Mouse (Mus musculus) testis, adult 2 months (tissue): ENCODE results near the gene Hipk1. TPM values are rescaled to one million over a fixed set of nuclear protein-coding genes. Genes with fewer than 3 reads are reported as not detected.

ENCODE experiments used
- H3K27ac ChIP-seq: fragments of 200-500 bp; 2 replicates; pipeline ENCODE4 v1.5.1; 2012; ENCODE audit warnings: low read depth, low read length; ENCODE audit not compliant: control insufficient read depth, insufficient read depth
- H3K27me3 ChIP-seq: fragments of 200-500 bp; 2 replicates; pipeline ENCODE4 v1.6.1; 2012; ENCODE audit warnings: mild to moderate bottlenecking, low read length, moderate library complexity; ENCODE audit not compliant: control insufficient read depth, insufficient read depth
- H3K36me3 ChIP-seq: fragments of 200-500 bp; 2 replicates; pipeline ENCODE4 v1.6.1; 2012; ENCODE audit warnings: mild to moderate bottlenecking, low read length; ENCODE audit not compliant: control insufficient read depth, insufficient read depth
- H3K4me1 ChIP-seq: fragments of 200-500 bp; 2 replicates; pipeline ENCODE4 v1.6.1; 2012; ENCODE audit warnings: low read length; ENCODE audit not compliant: control insufficient read depth, insufficient read depth
- H3K4me3 ChIP-seq: fragments of 200-500 bp; 2 replicates; pipeline ENCODE4 v1.5.1; 2012; ENCODE audit warnings: low read depth, mild to moderate bottlenecking, low read length, moderate library complexity, mixed read lengths; ENCODE audit not compliant: control insufficient read depth
- CTCF ChIP-seq: fragments of 200-500 bp; IDR thresholded peaks from 2 replicates; pipeline ENCODE4 v1.5.1; 2012; ENCODE audit warnings: low read depth, mild to moderate bottlenecking, inconsistent platforms, low read length, moderate library complexity; ENCODE audit not compliant: control insufficient read depth, insufficient read depth, insufficient replicate concordance
- POLR2A ChIP-seq: fragments of 200-500 bp; IDR thresholded peaks from 2 replicates; pipeline ENCODE4 v1.6.1; 2012; ENCODE audit warnings: low read depth, mild to moderate bottlenecking, inconsistent platforms, low read length, moderate library complexity; ENCODE audit not compliant: control insufficient read depth
- polyA plus RNA-seq: library from polyadenylated mRNA; depleted of rRNA; stranded (reverse); fragments of >200 nt; gene quantifications from 2 replicates; pipeline ENCODE4 v1.2.3, GENCODE M21; 2012

Hipk1 gene
- polyA plus RNA-seq, 1 experiment = 224 TPM

DNA sequence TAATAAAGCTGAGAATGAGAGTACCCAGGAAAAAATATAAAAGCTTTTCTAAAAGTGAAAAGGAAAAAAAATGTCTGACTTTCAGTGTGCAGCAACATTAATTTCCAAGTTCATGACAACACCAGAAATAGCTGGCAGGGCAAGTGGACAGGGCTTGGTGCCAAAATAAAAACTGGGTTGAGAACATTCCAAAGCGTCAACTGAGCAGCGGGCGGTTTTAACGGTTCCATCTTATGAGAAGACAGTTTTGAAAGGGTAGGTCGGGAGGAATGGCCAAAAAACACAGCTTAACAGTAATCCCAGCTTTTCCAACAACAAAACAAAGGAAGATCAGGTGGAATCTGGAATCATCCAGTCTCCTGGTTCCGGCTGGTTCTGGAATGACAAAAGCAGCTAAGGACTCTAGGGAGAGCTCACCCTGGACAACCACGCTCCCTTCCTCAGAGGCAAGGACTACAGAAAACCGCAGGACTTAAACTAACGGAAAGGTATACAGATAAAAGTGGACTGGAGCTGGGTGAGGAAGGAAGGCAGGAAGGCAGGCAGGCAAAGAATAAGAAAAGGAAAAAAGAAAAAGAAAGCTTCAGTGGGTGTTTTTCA, 19.7 kb downstream of the Hipk1 start:
- H3K27me3 ChIP-seq = no peaks in the 10 kb centered on the region
- H3K4me1 ChIP-seq = peaks cover 6% of the 10 kb centered on the region; the same call in 1 of the 2 replicates
- TF ChIP-seq CTCF (no peak), POLR2A (no peak; the same call in 1 of the 2 replicates)
- peak overlapping the region; percentile 76 for H3K4me3 ChIP-seq
- peak overlapping the region; percentile 62 for H3K27ac ChIP-seq
- H3K36me3 ChIP-seq = peaks cover 1% of the 10 kb centered on the region; the same call in 1 of the 2 replicates

DNA sequence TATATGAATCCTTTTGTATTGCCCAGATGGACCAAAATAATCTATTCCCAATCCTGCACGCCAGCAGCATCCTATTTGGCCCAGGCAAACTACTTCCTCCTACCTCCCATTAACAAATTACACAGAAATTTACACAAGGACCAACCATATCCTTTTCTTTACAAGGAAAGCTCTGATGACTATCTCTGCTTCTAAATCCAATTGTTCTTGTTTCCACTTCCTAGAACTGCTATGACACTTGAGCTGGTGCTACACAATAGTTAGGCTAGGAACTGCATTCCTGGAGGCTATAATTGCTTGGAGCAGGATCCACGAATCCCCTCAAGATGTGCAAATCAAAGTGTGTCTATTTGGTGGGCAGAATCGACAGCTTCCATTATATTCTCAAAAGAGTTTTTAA, 24.6 kb downstream of the Hipk1 start:
- no peaks in the 10 kb centered on the region for H3K36me3 ChIP-seq
- H3K27ac ChIP-seq = no peak overlapping the region
- no peak overlapping the region for H3K4me3 ChIP-seq
- peaks cover 3% of the 10 kb centered on the region; the same call in 1 of the 2 replicates for H3K4me1 ChIP-seq
- no peaks in the 10 kb centered on the region for H3K27me3 ChIP-seq
- no peak for TF ChIP-seq CTCF
- TF ChIP-seq POLR2A = no peak

DNA sequence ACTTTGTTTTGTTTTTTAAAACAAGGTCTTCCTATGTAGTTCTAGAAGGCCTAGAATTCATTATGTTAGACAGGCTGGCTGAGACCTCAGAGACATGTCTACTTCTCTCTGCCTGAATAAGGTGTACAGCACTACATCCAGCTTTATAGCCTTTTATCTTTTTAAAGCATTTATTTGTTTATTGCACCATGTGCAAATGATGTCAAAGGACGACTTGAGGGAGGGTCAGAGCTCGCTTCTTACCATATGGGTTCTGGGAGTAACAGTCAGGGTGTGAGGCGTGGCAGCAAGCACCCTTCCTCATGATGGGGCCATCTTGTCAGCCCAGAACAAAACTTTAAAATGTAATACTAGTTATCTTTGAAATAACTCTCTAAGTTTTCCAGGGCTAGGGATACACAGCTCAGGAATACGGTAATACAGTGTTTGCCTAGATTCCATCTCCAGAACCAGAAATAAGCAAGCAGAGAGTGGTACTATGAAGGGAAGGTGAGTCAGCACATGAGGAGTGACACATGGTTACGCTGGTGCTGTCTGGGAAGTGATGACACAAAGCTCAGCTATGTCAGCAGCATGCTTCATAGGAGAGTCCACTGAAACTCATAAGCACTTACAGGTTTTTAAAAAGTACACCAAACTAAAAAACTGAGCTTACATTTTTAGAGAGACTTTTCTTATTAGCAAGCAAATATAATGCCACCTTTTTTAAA, 31.9 kb downstream of the Hipk1 start:
- H3K27me3 ChIP-seq = no peaks in the 10 kb centered on the region
- H3K4me1 ChIP-seq = no peaks in the 10 kb centered on the region
- TF ChIP-seq CTCF (no peak), POLR2A (no peak)
- no peak overlapping the region for H3K4me3 ChIP-seq
- H3K36me3 ChIP-seq = peaks cover 2% of the 10 kb centered on the region; the same call in 1 of the 2 replicates
- H3K27ac ChIP-seq = no peak overlapping the region

DNA sequence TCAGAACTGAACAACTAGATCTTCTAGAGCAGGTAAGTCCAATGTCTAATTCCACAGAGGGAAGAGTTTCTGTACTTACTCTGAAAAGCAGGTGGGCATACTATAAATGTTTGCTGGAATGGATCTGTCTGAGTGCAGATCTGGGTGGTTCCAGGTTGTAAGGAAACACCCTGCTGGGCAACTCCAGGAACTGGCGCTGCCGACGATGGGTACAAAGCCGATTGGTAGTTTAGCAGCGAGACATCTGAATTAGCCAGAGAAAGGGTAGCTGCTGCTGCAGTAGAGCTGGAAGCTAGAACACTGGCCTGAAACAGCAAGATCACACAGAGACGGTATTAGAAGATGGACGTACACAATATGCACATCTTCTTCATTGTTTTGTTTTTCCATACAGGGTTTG, 32.9 kb downstream of the Hipk1 start:
- no peak overlapping the region for H3K4me3 ChIP-seq
- H3K27ac ChIP-seq = no peak overlapping the region
- H3K27me3 ChIP-seq = no peaks in the 10 kb centered on the region
- H3K36me3 ChIP-seq = peaks cover 2% of the 10 kb centered on the region; the same call in 1 of the 2 replicates
- TF ChIP-seq CTCF (no peak), POLR2A (no peak)
- H3K4me1 ChIP-seq = no peaks in the 10 kb centered on the region

DNA sequence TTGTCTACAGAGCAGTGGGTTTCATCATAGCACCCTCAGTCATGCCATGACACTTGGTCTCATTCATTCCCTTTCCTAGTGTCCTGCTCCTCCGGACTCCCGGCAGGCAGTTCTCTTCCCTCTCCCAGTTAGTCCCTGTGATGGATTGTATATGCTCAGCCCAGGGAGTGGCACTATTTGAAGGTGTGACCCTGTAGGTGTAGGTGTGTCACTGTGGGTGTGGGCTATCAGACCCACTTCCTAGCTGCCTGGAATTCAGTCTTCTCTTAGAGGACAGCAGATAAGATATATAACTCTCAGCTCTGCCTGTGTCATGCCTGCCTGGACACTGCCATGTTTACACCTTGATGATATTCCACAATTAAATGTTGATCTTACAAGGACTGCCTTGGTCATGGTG, 34.4 kb downstream of the Hipk1 start:
- no peaks in the 10 kb centered on the region for H3K4me1 ChIP-seq
- no peak overlapping the region for H3K4me3 ChIP-seq
- no peak overlapping the region for H3K27ac ChIP-seq
- TF ChIP-seq POLR2A = no peak
- no peak for TF ChIP-seq CTCF
- no peaks in the 10 kb centered on the region for H3K27me3 ChIP-seq
- H3K36me3 ChIP-seq = peaks cover 2% of the 10 kb centered on the region; the same call in 1 of the 2 replicates

DNA sequence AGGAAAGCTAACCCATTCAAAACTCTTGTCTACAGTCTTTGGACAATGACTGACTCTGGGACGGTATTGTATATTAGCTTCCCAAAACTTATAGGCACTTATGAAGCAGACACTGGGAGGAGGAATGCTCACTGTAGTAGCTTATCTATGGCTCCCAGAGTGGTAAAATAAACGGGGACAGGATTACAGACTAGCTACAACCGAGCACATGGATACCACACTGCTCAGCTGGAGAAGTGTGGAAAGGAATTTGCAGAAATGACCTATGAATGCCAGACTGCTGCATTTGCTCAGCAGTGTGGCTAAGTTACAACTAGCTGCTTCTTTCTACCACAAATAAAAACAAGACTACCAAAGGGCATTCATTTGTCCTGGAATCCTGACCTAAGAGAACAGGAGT, 36.0 kb downstream of the Hipk1 start:
- Histone ChIP-seq H3K27me3 (no peaks in the 10 kb centered on the region), H3K27ac (no peak overlapping the region), H3K4me3 (no peak overlapping the region), H3K4me1 (no peaks in the 10 kb centered on the region), H3K36me3 (peaks cover 2% of the 10 kb centered on the region)
- TF ChIP-seq POLR2A (no peak), CTCF (no peak)

DNA sequence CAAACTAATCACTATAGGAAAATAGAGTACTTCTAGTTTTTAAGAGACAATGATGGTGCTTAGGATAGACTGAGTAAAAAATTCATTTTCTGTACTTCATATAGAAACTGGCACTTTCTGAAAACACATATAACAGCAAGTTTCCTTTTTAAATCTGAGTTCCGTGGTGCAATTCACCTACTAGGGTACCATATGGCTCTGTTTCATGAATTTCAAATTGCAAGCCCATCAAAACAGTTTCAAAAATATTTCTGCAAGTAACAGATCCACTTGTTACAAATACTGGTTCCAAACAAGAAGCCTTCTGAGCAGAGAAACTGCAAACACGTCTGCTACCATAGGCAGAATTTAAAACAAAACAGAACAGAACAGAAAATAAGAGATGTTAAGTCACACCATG, 39.8 kb downstream of the Hipk1 start:
- Histone ChIP-seq H3K4me3 (no peak overlapping the region), H3K36me3 (peaks cover 4% of the 10 kb centered on the region; the same call in 1 of the 2 replicates), H3K27ac (no peak overlapping the region), H3K27me3 (no peaks in the 10 kb centered on the region), H3K4me1 (no peaks in the 10 kb centered on the region)
- no peak for TF ChIP-seq CTCF
- TF ChIP-seq POLR2A = no peak
